Mouse (Mus musculus) MEL (cell line): ENCODE results near the gene Ctnnd2. TPM values are rescaled to one million over a fixed set of nuclear protein-coding genes. Genes with fewer than 3 reads are reported as not detected.

Source experiments
- DNase-seq: peaks from one replicate; pipeline ENCODE4 v3.0.0; 2011; ENCODE audit warnings: low read depth, low spot score
- H3K27ac ChIP-seq: 2 replicates; pipeline ENCODE4 v1.5.1; 2012; ENCODE audit warnings: low read depth, mild to moderate bottlenecking, control low read depth, low read length, moderate library complexity; ENCODE audit not compliant: control insufficient read depth
- H3K27me3 ChIP-seq, 2 experiments: fragments of 150-350 bp in 1 of 2; sonication (generic) in 1 of 2; 2 replicates each; pipeline ENCODE4 v1.6.1; 2012; ENCODE audit warnings: low read length in 2 of 2, mild to moderate bottlenecking in 2 of 2, improper control_type of control experiment in 1 of 2, moderate library complexity in 1 of 2; ENCODE audit not compliant: insufficient read depth in 2 of 2, control insufficient read depth in 1 of 2
- H3K36me3 ChIP-seq, 2 experiments: 2 replicates each; pipeline ENCODE4 v1.6.1; 2012 to 2014; ENCODE audit warnings: low read length in 2 of 2, improper control_type of control experiment in 1 of 2, inconsistent platforms in 1 of 2, mild to moderate bottlenecking in 1 of 2; ENCODE audit not compliant: insufficient read depth in 2 of 2, control insufficient read depth in 1 of 2
- H3K4me1 ChIP-seq, 2 experiments: fragments of 150-350 bp in 1 of 2; sonication (generic) in 1 of 2; 2 replicates each; pipeline ENCODE4 v1.6.1; 2012; ENCODE audit warnings: low read length in 2 of 2, improper control_type of control experiment in 1 of 2, mild to moderate bottlenecking in 1 of 2; ENCODE audit not compliant: insufficient read depth in 2 of 2, control insufficient read depth in 1 of 2
- H3K4me3 ChIP-seq, 2 experiments: fragments of 150-350 bp in 1 of 2; sonication (generic) in 1 of 2; 2 replicates each; pipeline ENCODE4 v1.5.1; 2012; ENCODE audit warnings: low read depth in 2 of 2, low read length in 2 of 2, mild to moderate bottlenecking in 2 of 2, moderate library complexity in 2 of 2, control low read depth in 1 of 2, improper control_type of control experiment in 1 of 2; ENCODE audit not compliant: control insufficient read depth in 1 of 2, insufficient read depth in 1 of 2
- H3K79me2 ChIP-seq: 2 replicates; pipeline ENCODE4 v1.6.1; 2012; ENCODE audit warnings: mild to moderate bottlenecking, low read length, moderate library complexity; ENCODE audit not compliant: control insufficient read depth, poor library complexity, insufficient read depth
- H3K9ac ChIP-seq: 2 replicates; pipeline ENCODE4 v1.6.1; 2012; ENCODE audit warnings: low read depth, mild to moderate bottlenecking, control low read depth, low read length, moderate library complexity; ENCODE audit not compliant: control insufficient read depth, poor library complexity, severe bottlenecking
- H3K9me3 ChIP-seq: fragments of 150-350 bp; sonication (generic); replicated peaks from 2 replicates; pipeline ENCODE4 v1.6.1; 2012; ENCODE audit warnings: mild to moderate bottlenecking, low read length, improper control_type of control experiment, moderate library complexity; ENCODE audit not compliant: insufficient read depth
- CHD1 ChIP-seq: IDR thresholded peaks from 2 replicates; pipeline ENCODE4 v1.6.1; 2012; ENCODE audit warnings: low read depth, mild to moderate bottlenecking, inconsistent platforms, low read length, improper control_type of control experiment
- CHD2 ChIP-seq: IDR thresholded peaks from 2 replicates; pipeline ENCODE4 v1.6.1; 2011; ENCODE audit warnings: low read length, improper control_type of control experiment
- E2F4 ChIP-seq: IDR thresholded peaks from 2 replicates; pipeline ENCODE4 v1.6.1; 2011; ENCODE audit warnings: low read depth, low read length, improper control_type of control experiment, borderline replicate concordance
- EP300 ChIP-seq, 2 experiments: IDR thresholded peaks; 2 replicates each; pipeline ENCODE4 v1.6.1; 2011; ENCODE audit warnings: improper control_type of control experiment in 2 of 2, low read length in 2 of 2, low read depth in 1 of 2, mild to moderate bottlenecking in 1 of 2
- ETS1 ChIP-seq: IDR thresholded peaks from 2 replicates; pipeline ENCODE4 v1.6.1; 2012; ENCODE audit warnings: low read depth, mild to moderate bottlenecking, inconsistent platforms, low read length, improper control_type of control experiment, moderate library complexity
- GATA1 ChIP-seq: IDR thresholded peaks from 2 replicates; pipeline ENCODE4 v1.6.1; 2011; ENCODE audit warnings: low read depth, low read length, improper control_type of control experiment
- JUND ChIP-seq: IDR thresholded peaks from 2 replicates; pipeline ENCODE4 v1.6.1; 2011; ENCODE audit warnings: low read depth, mild to moderate bottlenecking, improper control_type of control experiment, low read length
- MAX ChIP-seq: IDR thresholded peaks from 2 replicates; pipeline ENCODE4 v1.6.1; 2011; ENCODE audit warnings: low read length, improper control_type of control experiment
- MXI1 ChIP-seq: IDR thresholded peaks from 2 replicates; pipeline ENCODE4 v1.6.1; 2011; ENCODE audit warnings: mild to moderate bottlenecking, low read depth, low read length, improper control_type of control experiment
- MYB ChIP-seq: IDR thresholded peaks from 2 replicates; pipeline ENCODE4 v1.6.1; 2011; ENCODE audit warnings: mild to moderate bottlenecking, low read depth, low read length, improper control_type of control experiment
- NELFE ChIP-seq: IDR thresholded peaks from 2 replicates; pipeline ENCODE4 v1.6.1; 2011; ENCODE audit warnings: low read depth, low read length, improper control_type of control experiment
- POLR2A ChIP-seq, 2 experiments: IDR thresholded peaks; 2 replicates each; pipeline ENCODE4 v1.6.1; 2011 to 2012; ENCODE audit warnings: low read length in 2 of 2, mild to moderate bottlenecking in 2 of 2, control low read depth in 1 of 2, improper control_type of control experiment in 1 of 2, low read depth in 1 of 2, moderate library complexity in 1 of 2; ENCODE audit not compliant: control insufficient read depth in 1 of 2, insufficient read depth in 1 of 2, poor library complexity in 1 of 2
- POLR2AphosphoS5 ChIP-seq: IDR thresholded peaks from 2 replicates; pipeline ENCODE4 v1.6.1; 2012; ENCODE audit warnings: low read depth, borderline replicate concordance, mild to moderate bottlenecking, inconsistent platforms, low read length, moderate library complexity, mixed read lengths
- RCOR1 ChIP-seq: IDR thresholded peaks from 2 replicates; pipeline ENCODE4 v1.6.1; 2012; ENCODE audit warnings: low read depth, mild to moderate bottlenecking, inconsistent platforms, low read length, improper control_type of control experiment
- SIN3A ChIP-seq: IDR thresholded peaks from 2 replicates; pipeline ENCODE4 v1.6.1; 2012; ENCODE audit warnings: low read length, improper control_type of control experiment, inconsistent platforms
- TBP ChIP-seq: IDR thresholded peaks from 2 replicates; pipeline ENCODE4 v1.8.0; 2011; ENCODE audit warnings: low read depth, low read length, improper control_type of control experiment
- TCF12 ChIP-seq: IDR thresholded peaks from 2 replicates; pipeline ENCODE4 v1.6.1; 2014; ENCODE audit warnings: low read depth, mild to moderate bottlenecking, inconsistent platforms, low read length, improper control_type of control experiment, moderate library complexity
- UBTF ChIP-seq: IDR thresholded peaks from 2 replicates; pipeline ENCODE4 v1.6.1; 2012; ENCODE audit warnings: low read depth, mild to moderate bottlenecking, inconsistent platforms, low read length, improper control_type of control experiment, moderate library complexity, borderline replicate concordance; ENCODE audit not compliant: insufficient read depth
- USF1 ChIP-seq: IDR thresholded peaks from 2 replicates; pipeline ENCODE4 v1.6.1; 2014; ENCODE audit warnings: low read depth, mild to moderate bottlenecking, inconsistent platforms, low read length, improper control_type of control experiment, moderate library complexity
- ZKSCAN1 ChIP-seq: IDR thresholded peaks from 2 replicates; pipeline ENCODE4 v1.6.1; 2012; ENCODE audit warnings: low read depth, mild to moderate bottlenecking, inconsistent platforms, low read length, improper control_type of control experiment, moderate library complexity
- ZMIZ1 ChIP-seq: IDR thresholded peaks from 2 replicates; pipeline ENCODE4 v1.6.1; 2012; ENCODE audit warnings: low read depth, mild to moderate bottlenecking, inconsistent platforms, low read length, improper control_type of control experiment, moderate library complexity
- ZNF384 ChIP-seq: IDR thresholded peaks from 2 replicates; pipeline ENCODE4 v1.6.1; 2012; ENCODE audit warnings: low read depth, mild to moderate bottlenecking, inconsistent platforms, low read length, improper control_type of control experiment
- polyA plus RNA-seq, 2 experiments: library from polyadenylated mRNA; stranded (reverse) in 1 of 2; unstranded in 1 of 2; fragments of >175 nt in 1 of 2; fragments of >200 nt in 1 of 2; gene quantifications; 2 replicates each; pipeline versions ENCODE4 v1.2.1 to v1.2.4; 2012; ENCODE audit warnings: low replicate concordance in 2 of 2, low read depth in 1 of 2; ENCODE audit not compliant: insufficient read length in 2 of 2, insufficient read depth in 1 of 2, missing spikeins in 1 of 2
- total RNA-seq: library from RNA; depleted of rRNA; stranded (reverse); fragments of 300-350 nt; gene quantifications from 2 replicates; pipeline ENCODE4 v1.2.3, GENCODE M21; 2012

Gene Ctnnd2
- total and polyA plus RNA-seq, 3 experiments: 0.03 TPM; not detected in 2

- Histone ChIP-seq H3K79me2 (no peaks in the 10 kb centered on the region), H3K36me3 (no peaks in the 10 kb centered on the region), H3K27me3 (no peaks in the 10 kb centered on the region), H3K27ac (no peak overlapping the region), H3K4me3 (no peak overlapping the region), H3K9me3 (no peaks in the 10 kb centered on the region), H3K9ac (no peak overlapping the region), H3K4me1 (no peaks in the 10 kb centered on the region)
- TF ChIP-seq MXI1: no peak
- TF ChIP-seq SIN3A: no peak
- no peak for TF ChIP-seq ZMIZ1
- TF ChIP-seq EP300 (IDR thresholded peaks at IDR 0.05; ENCODE audit: low read depth in 1 of 2, low read length in 2 of 2): no peak
- no peak for TF ChIP-seq ZNF384
- no peak for TF ChIP-seq ZKSCAN1
- TF ChIP-seq POLR2AphosphoS5: no peak
- no peak for DNase-seq
These were observed 2.4 kb upstream of the Ctnnd2 start for GRCm38 (mm10) chr15:30170031-30170430.

- Histone ChIP-seq H3K9ac (no peak overlapping the region), H3K9me3 (no peaks in the 10 kb centered on the region)
These were observed 749 bp upstream of the Ctnnd2 start for GRCm38 (mm10) chr15:30171493-30172195.

GRCm38 (mm10) chr15:30173370-30173941 lies 1.1 kb downstream of the Ctnnd2 start:
- H3K36me3 ChIP-seq: no peaks in the 10 kb centered on the region
- H3K79me2 ChIP-seq: no peaks in the 10 kb centered on the region
- no peak overlapping the region for H3K27ac ChIP-seq
- no peak for DNase-seq
- 0 out of 4 replicates have a peak, but pooled peaks of 1 of the 2 experiments have one; percentile 10 for TF ChIP-seq POLR2A (IDR thresholded peaks at IDR 0.05; ENCODE audit: control insufficient read depth in 1 of 2, insufficient read depth in 1 of 2, low read depth in 1 of 2, low read length in 2 of 2, poor library complexity in 1 of 2)
- no peak for TF ChIP-seq RCOR1
- no peaks in the 10 kb centered on the region for H3K4me1 ChIP-seq
- no peaks in the 10 kb centered on the region; the same call in 1 of the 2 replicates for H3K9me3 ChIP-seq
- no peak overlapping the region for H3K4me3 ChIP-seq
- no peak overlapping the region for H3K9ac ChIP-seq
- no peaks in the 10 kb centered on the region for H3K27me3 ChIP-seq

More at GRCm38 (mm10) chr15:30171493-30172195, 749 bp upstream of the Ctnnd2 start:
- Histone ChIP-seq H3K79me2 (no peaks in the 10 kb centered on the region), H3K36me3 (no peaks in the 10 kb centered on the region), H3K4me1 (no peaks in the 10 kb centered on the region), H3K27ac (no peak overlapping the region), H3K27me3 (no peaks in the 10 kb centered on the region), H3K4me3 (no peak overlapping the region)
- TF ChIP-seq CHD1 (no peak), USF1 (no peak), JUND (no peak), POLR2A (IDR thresholded peaks at IDR 0.05; ENCODE audit: control insufficient read depth in 1 of 2, insufficient read depth in 1 of 2, low read depth in 1 of 2, low read length in 2 of 2, poor library complexity in 1 of 2) (no peak), TBP (no peak), GATA1 (no peak), MAX (no peak), TCF12 (no peak), MYB (no peak), NELFE (no peak), UBTF (no peak), RCOR1 (no peak), ETS1 (no peak), E2F4 (no peak), CHD2 (no peak)
- TF ChIP-seq, all 39 proteins: peak for 0
- DNase-seq: no peak
